Mouse (Mus musculus): ENCODE data around the gene Tnfsf18. TPM values are rescaled to one million over a fixed set of nuclear protein-coding genes. Genes with fewer than 3 reads are reported as not detected.

Gene Tnfsf18
- polyA plus RNA-seq, 1 experiment, result not detected

GRCm38 (mm10) chr1:161520223-161520622 is 25.8 kb downstream of the Tnfsf18 start:
- no peak for TF ChIP-seq GATA1 (IDR thresholded peaks at IDR 0.05; ENCODE audit: low read length)

GRCm38 (mm10) chr1:161528173-161528572 is 33.7 kb downstream of the Tnfsf18 start:
- TF ChIP-seq GATA1 (IDR thresholded peaks at IDR 0.05; ENCODE audit: low read length), result no peak

- no peak for TF ChIP-seq GATA1 (IDR thresholded peaks at IDR 0.05; ENCODE audit: low read length)
These were observed 56.2 kb downstream of the Tnfsf18 start for GRCm38 (mm10) chr1:161550596-161551095.

DNA sequence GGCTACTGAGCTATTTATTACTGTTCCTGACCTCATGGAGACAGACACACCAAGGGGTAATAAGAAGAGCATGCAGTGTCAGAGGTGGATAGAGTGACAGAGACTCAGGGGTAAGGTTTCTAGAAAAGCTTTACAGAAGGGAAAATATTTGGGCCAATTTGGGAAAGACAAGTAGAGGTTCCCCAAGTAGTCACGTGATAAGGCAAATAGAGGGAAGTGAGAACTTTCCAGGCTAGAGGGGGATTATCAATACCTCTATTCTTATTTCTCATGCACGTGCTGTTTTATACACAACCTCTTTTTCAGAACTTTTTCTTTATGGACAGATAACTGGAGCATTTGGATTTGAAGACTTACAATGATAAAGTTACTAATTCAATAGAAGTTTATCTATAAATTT is 57.6 kb downstream of the Tnfsf18 start:
- TF ChIP-seq GATA1 (IDR thresholded peaks at IDR 0.05; ENCODE audit: low read length), result no peak

Other genes with a start within 250 kb of the Tnfsf18 start
- gene Prdx6, start 243.4 kb upstream of the Tnfsf18 start, polyA plus RNA-seq (2012), result 58.8 and 105 TPM in 2 replicates
- not detected in 2 replicates for gene Tnfsf4, start 99.2 kb upstream of the Tnfsf18 start, polyA plus RNA-seq (2012)